Mouse (Mus musculus): ENCODE data around the gene Spo11.

DNA sequence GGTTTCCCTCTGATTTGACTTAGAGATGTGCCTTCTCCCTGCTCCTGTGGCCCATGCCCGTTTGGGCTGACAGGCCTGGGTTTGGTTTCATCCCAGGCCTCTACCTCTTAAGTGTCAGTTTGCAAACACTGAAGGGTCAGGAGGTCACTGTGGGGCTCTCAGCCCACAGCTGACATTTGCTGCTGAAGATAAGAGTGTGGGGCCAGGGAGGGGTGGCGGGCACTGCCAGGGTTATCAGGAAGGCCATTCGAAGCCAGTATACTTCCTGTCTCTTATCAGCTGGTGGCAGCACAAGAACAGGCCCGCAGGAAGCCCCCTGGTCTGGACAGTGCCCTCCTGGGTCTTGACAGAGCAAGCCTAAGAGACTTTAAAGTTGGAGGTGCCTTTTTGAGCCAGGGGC lies 57.5 kb downstream of the Spo11 start:
- TF ChIP-seq ZC3H11A (IDR thresholded peaks at IDR 0.05; ENCODE audit: borderline replicate concordance, low read depth, low read length) (no peak), CHD2 (IDR thresholded peaks at IDR 0.05; ENCODE audit: low read depth, low read length) (no peak), HCFC1 (IDR thresholded peaks at IDR 0.05; ENCODE audit: borderline replicate concordance, insufficient read depth, low read length) (no peak), ZNF384 (IDR thresholded peaks at IDR 0.05; ENCODE audit: low read depth, low read length) (no peak)
